ENCODE assay signal across 8 mouse cellular contexts in the genomic region with DNA sequence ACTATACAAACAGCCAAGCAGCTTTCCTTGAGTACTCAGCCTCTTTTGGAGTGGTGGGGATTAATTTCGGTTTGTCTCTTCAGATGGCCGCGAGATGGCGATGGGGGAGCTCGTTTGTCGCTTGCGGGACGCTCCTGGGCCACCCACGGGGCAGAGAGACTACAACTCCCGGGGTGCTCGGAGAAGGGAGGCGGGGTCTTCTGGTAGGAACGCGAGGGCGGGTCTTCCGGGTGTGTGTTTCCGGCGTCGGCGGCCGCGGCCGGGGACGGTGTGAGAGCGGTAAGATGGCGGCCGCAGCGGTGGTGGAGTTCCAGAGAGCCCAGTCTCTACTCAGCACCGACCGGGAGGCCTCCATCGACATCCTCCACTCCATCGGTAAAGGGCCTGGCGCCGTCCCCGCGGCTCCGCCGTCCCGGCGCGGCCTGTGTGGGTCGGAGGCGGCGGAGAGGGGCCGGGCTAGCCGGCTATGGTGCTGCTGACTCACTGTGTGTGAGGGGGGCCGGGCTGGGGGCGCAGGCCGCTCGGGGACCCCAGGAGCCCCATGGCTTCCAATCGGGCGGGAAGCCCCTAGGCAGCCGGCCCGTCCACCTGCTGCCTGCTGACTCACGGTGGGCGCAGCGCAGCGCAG. TPM values are rescaled to one million over a fixed set of nuclear protein-coding genes. Genes with fewer than 3 reads are reported as not detected.
A peak's percentile ranks its signal among the peaks of the same experiment; 100 is the strongest.
DNase-seq lines count a peak whose midpoint lies in the region; ATAC-seq lines count a peak whose summit lies in the region.

Psmd11 (plus strand) TSS at position 235 of the 628 bp plus-strand sequence.

- peak; percentile 99 for ATAC-seq in megakaryocyte progenitor cell, adult 5-6 weeks (replicated peaks; ENCODE audit: poor library complexity)

- peak; percentile 96 for DNase-seq in adipocyte (ENCODE audit: low spot score)
- peak; percentile 98 for DNase-seq in embryo, embryonic 10 days (ENCODE audit: low spot score)
- DNase-seq in gastrocnemius, postnatal 10 days: peak; percentile 93
- DNase-seq in induced T-regulatory cell, adult 2 months (ENCODE audit: low read depth): peak; percentile 98
- peak; percentile 90 to 96 for DNase-seq in left cerebral cortex, adult 9 months (ENCODE audit: low spot score in 2 of 2)
- peak; percentile 96 for DNase-seq in right cerebral cortex, postnatal 14 days
- DNase-seq in urinary bladder, postnatal 36 days (ENCODE audit: low spot score in 2 of 2): peak; percentile 87 to 94

RNA-seq across cellular contexts. Expression of gene Psmd11, which starts in this region (rescaled TPM):
- 100 to 1,000 TPM; 121 to 126 TPM for total RNA-seq in gastrocnemius, postnatal 10 days (2021)
- 103 and 105 TPM in 2 replicates for total RNA-seq in megakaryocyte progenitor cell, adult 5-6 weeks (2015)
- 78.8 and 83.5 TPM in 2 replicates for total RNA-seq in megakaryocyte progenitor cell, adult 5-6 weeks (2017)

Comparison
In these comparisons a context has a peak if more than half of its experiments do, and no peak if none do; other contexts are left out.
1. Peak in every context shown above with its lines: DNase-seq and ATAC-seq.